Mouse (Mus musculus) thymus, postnatal 0 days (tissue): ENCODE measurements around the gene Frzb. TPM values are rescaled to one million over a fixed set of nuclear protein-coding genes. Genes with fewer than 3 reads are reported as not detected.
"Not testable (repeated sequence)": the region's sequence is repeated elsewhere in the genome, so short reads cannot be mapped to it uniquely, and the experiment has no call there.

Experiments used
- DNase-seq: peaks from one replicate; pipeline ENCODE4 v3.0.0-alpha.2; 2015; ENCODE audit warnings: low spot score
- polyA plus RNA-seq: library from polyadenylated mRNA; unstranded; fragments of >200 nt; fragmentation: Nextera tagmentation; extraction: Ambion mirVana; gene quantifications from 2 replicates; pipeline ENCODE4 v1.2.1, GENCODE M21; 2015

The Frzb gene
- polyA plus RNA-seq, result 0.10 and 0.28 TPM in 2 replicates

DNA sequence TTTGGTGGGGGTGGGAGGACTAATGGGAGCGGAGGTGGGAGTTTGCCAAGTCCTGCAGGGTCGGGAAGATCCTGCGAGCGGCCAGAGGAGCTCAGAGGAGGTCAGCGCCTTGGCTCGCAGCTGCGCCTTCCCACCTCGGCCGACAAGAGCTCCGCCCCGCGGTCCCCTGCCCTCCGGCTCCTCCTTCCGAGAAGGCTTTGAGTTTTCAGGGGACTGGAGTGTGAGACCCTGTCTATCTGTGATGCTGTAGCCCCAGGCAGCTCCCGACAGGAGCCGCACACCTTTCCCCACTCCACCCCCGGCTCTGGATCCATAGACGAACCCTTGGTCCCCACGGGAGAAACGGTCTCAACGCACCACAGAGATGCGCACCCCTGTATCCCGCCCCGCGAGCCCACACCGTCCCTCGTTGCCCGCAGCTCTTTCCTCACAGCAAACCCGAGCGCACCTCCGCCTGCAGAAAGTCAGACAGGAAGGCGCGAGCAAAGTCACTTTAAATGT lies at the start of gene Frzb:
Frzb (minus strand) TSS at position 335 of the 501 bp plus-strand sequence.
- DNase-seq, result no peak

- DNase-seq, result not testable (repeated sequence)
Measured at GRCm38 (mm10) chr2:80495304-80495703, 47.9 kb upstream of the Frzb start.

DNA sequence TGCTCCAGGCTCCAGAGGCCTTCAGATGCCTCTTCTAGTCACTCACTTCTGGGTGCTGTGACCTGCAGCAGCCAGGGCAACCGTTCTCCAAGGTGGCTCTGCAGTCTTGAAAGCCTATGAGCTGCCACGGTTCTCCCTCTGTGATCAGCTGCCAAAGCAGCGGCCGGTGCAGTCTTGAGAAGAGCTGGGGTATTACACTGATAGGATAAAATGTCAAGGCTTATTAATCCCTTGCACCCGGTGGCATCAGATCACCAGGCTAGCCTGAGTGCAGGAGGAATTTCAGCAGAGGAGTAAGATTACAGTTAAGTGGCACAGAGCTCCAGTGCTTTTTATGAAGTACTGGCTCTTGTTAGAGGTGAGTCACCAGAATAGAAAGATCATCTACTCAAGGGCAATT lies 39.4 kb upstream of the Frzb start:
- DNase-seq, result no peak

DNA sequence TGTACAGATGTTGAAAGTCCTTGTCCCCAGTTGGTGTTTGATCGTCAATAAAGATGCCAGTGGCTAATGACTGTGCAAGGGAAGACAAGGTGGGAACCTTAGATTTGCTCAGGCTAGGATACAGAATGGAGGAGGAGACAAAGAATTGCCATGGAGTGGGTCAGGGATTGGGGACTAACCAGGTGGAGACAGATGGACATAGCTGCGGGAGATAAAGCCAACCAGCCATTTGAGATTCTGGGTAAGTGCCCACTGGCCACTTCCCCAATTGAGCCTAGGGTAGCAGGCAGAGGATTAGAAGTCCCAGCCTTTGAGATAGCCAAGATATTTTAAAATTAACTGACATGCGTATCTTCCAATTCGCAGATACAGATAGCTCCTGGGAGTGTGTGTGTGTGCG lies 37.5 kb upstream of the Frzb start:
- DNase-seq, result no peak

DNA sequence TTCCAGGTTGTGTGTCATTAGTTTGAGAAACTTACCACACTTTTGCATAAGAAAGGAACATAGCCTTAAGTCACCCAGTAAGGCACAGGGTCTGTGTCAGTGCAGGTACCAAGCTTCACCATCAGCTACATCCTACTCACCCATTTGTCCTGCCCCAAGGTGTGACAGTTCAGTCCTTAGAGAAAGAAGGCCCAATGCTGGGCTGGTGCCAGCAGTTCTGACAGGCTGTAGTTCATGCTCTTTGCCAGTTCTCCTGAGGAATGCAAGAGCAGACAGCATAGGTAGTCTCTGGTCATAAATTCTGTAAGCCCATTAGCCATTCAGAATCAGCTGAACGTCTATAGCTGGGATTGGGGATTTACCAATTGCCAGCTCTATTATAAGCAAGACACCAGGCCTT lies 28.4 kb upstream of the Frzb start:
- no peak for DNase-seq

- no peak for DNase-seq
Measured at GRCm38 (mm10) chr2:80474247-80474796, 26.9 kb upstream of the Frzb start.

DNA sequence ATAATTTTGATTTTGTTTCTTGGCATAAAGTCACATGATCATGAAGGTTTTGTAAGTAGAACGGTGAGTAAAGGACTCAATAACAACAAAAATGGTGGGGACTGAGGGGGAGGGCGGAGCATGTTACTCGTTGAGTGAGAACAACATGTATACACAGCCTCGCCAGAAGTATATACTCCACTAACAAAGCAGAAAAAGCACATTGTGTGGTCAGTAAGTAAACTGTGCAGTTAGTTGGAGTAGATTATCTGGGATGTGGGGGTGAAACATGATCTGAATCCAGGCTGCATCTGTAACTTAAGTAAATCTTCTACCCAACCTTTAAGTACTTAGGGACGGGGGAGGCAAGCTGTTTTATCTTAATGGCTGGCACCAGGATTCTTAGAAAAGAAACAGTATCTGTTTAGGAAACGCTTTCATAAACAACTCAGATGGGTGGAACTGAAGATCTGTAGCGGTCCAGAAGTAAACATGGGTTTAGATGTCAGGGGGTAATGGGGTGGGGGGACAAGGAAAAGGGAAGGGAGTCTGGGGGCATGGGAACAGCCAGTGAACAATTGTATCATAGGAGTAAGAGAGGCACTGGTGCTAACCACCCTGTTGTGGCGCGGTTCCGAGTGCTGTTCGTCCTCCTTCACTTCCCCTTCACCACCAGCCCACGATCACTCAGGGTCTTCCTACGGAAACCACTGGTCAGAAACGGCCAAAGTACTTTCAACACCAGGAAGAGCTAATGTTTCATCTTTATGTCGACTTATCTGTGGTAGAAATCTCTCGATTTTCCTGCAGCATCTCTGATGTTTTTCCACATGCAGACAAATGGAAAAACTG lies 18.8 kb upstream of the Frzb start:
- DNase-seq, result no peak

- no peak for DNase-seq
Measured at GRCm38 (mm10) chr2:80461827-80462226, 14.4 kb upstream of the Frzb start.

GRCm38 (mm10) chr2:80448231-80448630 lies 806 bp upstream of the Frzb start:
- DNase-seq, result no peak

DNA sequence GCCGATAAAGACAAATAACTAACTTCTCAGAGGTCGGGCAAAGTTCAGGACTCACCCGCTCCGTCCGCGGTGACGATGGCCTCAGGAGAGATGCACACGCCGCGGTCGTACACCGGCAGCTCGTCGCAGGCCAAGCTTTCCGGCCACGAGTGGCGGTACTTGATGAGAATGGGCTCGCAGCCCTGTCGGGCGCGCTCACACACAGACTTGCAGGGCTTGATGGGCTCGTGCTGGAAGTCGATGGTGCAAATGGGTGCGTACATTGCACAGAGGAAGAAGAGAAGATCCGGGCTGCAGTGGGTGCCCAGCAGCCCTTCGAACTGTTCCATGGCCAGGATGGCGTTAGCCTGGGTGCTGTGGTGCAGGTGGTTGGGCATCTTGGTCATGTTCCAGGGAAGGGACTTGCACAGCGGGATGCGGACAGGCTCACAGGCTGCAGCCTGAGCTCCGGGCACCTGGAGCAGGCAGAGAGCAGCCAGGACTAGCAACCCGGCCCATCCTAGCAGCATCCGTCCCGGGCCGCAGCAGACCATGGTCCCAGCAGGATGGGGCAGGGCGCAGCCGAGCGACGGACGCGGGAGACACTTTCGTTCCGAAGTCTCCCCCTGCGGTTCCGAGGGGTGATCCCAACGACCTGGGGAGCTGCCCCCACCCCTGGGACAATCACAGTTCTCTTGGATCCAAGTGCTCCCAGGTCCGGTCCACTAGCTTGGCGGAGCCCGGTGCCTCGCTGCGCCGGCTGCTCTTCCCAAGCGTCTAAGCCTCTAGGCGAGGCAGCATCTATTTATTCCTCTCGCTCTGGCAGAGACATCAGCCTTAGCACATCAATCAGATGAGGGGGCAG lies 895 bp downstream of the Frzb start:
- no peak for DNase-seq

DNA sequence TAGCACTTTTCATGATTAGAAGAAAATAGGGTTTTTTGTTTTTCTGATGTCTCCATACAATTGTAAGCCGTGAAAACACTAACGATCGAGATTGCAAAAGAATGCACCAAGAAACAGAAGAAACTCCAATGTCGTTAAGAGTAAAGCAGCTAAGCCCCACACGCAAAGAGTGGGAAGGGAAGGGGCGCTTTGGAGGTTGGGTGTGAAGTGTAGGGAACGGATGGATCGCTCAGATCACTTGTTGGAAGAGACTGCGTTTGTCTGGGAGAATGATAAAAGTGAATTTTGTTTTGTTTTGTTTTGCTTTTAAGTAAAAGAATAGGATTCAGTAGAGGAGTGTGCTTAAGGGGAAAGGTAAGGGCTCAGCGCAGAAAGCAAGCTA lies 1.5 kb downstream of the Frzb start:
- DNase-seq, result no peak

GRCm38 (mm10) chr2:80445491-80445890 lies 1.9 kb downstream of the Frzb start:
- DNase-seq, result no peak

DNA sequence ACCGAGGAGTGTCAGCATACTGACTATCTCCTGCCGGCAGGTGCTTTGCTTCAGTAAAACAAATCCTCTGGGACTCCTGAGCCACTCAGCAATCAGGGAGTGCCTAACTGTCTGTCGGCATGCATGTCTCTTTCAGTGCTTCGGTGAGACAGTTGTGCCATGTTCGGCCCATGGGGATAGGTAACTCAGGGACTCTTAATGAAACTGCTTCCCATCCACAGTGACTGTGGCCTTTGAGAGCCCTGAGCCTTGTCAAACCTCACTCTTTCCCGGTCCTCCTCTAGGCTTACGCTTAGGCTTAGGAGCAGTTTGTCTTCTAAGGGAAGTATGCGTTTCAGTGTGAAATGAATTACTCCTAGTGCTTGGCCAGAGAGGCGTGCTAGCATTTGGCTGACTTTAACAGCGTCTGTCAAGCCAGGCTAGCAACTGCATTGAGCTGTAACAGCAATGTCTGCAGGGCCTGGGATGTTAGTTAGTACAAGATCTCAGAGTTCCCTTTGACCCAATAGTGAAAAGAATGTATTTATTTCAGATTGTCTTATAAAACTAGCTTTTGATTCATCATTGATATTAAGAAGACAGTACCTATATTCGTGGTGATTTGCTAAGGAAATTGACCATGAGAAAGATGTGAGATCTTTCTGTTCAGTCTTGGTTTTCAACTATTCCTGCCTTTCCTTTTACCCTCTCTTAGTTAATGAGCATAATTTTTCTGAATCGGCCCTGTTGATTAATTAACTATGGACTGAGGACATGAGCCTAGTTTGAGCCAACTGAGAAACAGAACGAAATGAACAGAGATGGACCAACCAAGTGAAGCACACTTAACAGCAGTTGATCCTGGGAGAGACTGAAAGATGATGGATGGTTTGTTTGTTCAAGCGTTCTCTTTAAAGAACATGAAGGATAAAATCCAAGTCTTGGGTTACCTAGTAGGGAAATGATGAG lies 2.7 kb downstream of the Frzb start:
- no peak for DNase-seq

- no peak for DNase-seq
Measured at GRCm38 (mm10) chr2:80443962-80444361, 3.5 kb downstream of the Frzb start.

DNA sequence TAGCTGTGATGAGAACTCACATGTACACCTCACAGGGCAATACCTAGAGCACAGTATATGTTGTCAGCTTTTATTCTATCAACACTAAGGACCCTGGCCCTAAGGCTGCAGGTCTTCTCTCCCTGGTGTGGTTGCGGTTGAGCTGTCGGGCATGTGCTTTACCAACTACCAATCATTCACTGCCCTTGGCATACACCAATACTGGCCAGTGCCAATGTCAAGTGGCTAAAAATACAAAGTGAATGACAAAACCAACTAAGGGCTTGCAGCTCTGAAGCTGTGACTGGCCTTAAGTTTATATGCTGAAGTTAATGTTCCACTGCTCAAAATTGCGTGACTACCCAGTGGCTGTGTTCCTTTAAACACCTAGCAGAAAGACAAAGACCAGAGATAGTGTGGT lies 6.0 kb downstream of the Frzb start:
- no peak for DNase-seq

GRCm38 (mm10) chr2:80438854-80439253 lies 8.6 kb downstream of the Frzb start:
- no peak for DNase-seq

GRCm38 (mm10) chr2:80437401-80437800 lies 10.0 kb downstream of the Frzb start:
- DNase-seq, result no peak

GRCm38 (mm10) chr2:80434783-80435572 lies 12.4 kb downstream of the Frzb start:
- DNase-seq, result no peak

DNA sequence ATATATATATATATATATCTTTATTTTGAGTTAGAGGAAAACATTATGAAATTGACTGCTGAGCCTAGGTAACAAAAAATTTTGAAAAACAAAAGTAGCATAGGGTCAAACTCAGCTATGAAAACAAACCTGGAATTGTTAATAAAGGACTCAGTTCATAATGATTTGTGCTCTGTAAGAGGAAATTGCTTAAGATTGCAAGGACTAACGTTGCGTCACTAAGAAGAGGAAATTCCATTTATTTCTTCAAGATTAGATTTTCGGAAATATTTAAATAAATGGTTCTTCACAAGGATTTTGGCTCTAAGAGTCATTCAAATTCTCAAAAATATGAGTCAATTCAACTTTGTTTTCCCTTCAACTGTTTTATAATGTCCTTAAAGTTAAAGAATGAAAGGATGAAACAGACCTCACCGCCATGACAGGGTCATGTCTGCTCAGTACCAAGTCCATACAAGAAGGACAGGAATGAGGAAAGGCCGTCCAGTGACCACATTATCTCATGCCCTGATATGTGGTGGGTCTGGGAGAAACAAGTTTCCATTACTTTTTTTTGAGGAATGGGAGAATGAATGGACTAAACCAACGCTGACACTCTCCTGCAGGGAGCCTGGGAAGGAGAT lies 14.1 kb downstream of the Frzb start:
- DNase-seq, result no peak
